Mouse (Mus musculus) megakaryocyte, adult 5-6 weeks (primary cell): ENCODE measurements around the gene Rrp36. TPM values are rescaled to one million over a fixed set of nuclear protein-coding genes. Genes with fewer than 3 reads are reported as not detected.

Experiments
- ATAC-seq: 2 replicates; pipeline ENCODE4 v1.8.0; 2016; ENCODE audit warnings: mild to moderate bottlenecking, inconsistent platforms; ENCODE audit not compliant: poor library complexity, severe bottlenecking
- total RNA-seq, 2 experiments: library from RNA; stranded (forward) in 1 of 2; stranded (reverse) in 1 of 2; fragments of 153-499, 151-499 nt in 1 of 2; fragments of 221-1000, 200-1000 nt in 1 of 2; gene quantifications; 2 replicates each; pipeline versions ENCODE4 v1.2.3 to v1.2.4; 2015 to 2017

The Rrp36 gene
- total RNA-seq, 2 experiments from 2014 or later: 9.6 to 75.0 TPM

DNA sequence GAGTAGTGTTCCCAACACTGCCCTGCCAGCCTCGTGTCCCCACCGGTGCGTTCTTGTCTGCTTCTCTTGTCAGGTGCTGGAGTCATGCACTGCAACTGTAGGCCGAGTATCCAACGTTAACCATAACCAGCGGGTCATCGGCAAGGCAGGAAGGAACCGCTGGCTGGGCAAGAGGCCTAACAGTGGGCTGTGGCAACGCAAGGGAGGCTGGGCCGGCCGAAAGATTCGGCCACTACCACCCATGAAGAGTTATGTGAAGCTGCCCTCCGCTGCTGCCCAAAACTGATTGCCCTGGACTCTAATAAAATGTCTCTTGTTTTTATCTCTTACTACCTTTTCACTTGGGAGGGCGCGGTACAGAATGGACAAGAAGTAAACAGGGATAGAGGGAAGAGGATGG, 24.3 kb downstream of the Rrp36 start:
- ATAC-seq: no peak

- ATAC-seq: no peak
These were observed 25.7 kb downstream of the Rrp36 start for GRCm38 (mm10) chr17:46648436-46648835.

GRCm38 (mm10) chr17:46647279-46647678, 26.9 kb downstream of the Rrp36 start:
- no peak for ATAC-seq

GRCm38 (mm10) chr17:46646322-46646662, 27.9 kb downstream of the Rrp36 start:
- ATAC-seq: no peak

- ATAC-seq: peak; percentile 89
These were observed 28.4 kb downstream of the Rrp36 start, which contains the start of the genes Klc4 and Mrpl2 for GRCm38 (mm10) chr17:46645561-46646321. TSS of gene Klc4 (minus strand) at chr17:46646022. TSS of gene Mrpl2 (plus strand) at chr17:46646229.

GRCm38 (mm10) chr17:46644916-46645475, 29.2 kb downstream of the Rrp36 start:
- ATAC-seq: peak; percentile 28; the same call in 1 of the 2 replicates

DNA sequence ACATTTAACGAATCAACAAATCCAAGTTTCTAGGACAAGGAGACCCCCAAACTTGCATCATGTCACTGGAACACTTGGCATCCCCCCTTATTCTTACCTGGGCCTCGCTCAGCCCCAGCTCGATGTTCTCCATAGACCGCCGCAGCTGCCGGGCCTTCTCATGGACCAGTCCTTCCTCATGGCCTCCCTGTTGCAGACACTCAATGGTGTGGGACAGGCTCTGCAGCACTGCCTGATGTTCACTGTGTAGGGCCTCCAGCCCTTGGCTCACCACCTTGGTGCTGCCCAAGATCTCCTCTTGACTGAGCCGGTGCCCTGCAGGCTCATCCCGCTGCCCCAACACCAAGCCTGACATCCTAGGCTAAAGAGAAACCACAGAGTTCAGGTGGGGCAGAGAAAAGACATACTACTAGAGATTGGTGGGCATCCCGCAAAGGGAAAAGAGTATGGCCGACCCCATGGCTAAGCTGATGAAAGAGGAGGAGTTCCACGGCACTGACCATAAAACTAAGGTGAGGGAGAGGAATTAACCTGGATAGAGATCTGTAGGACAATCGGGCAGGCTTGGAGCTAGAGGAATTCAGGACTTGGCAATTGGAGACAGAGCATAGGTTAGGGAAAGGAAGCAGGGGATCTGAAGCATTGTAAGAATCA, 29.9 kb downstream of the Rrp36 start:
- no peak for ATAC-seq

GRCm38 (mm10) chr17:46642060-46642459, 32.1 kb downstream of the Rrp36 start:
- no peak for ATAC-seq

GRCm38 (mm10) chr17:46639929-46640328, 34.2 kb downstream of the Rrp36 start:
- ATAC-seq: peak; percentile 58; the same call in 1 of the 2 replicates

DNA sequence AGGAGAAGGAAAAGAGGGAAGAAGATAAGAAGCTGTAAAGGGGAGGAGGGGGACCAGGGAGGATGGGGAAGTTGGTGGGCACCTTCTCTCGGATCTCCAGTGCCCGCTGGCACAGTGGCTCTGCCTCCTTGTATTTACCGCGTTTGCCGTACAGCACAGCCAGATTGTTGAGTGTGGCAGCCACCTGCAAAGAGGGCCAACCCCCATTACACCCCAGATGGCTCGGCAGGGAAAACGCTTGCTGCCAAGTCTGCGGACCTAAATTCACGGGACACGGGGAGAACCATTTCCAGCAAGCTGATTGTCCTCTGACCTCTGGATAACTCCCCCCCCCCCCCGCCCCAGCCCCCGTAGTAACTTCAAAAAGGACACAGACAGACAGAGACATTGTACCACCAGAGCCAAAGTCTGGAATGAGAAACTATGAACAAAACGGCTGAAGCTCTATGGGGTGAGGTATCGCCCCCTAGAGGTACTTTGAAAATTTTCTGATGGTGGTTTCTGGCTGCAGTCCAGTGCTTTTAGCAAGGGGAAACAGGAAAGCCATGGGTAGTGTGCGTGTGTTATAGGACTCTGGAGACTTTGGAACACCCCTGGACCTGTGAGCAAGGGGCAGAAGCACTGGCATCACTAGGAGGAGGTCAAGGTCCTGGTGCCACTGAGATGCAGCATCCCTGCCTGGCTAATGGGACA, 37.2 kb downstream of the Rrp36 start:
- ATAC-seq: peak; percentile 72

DNA sequence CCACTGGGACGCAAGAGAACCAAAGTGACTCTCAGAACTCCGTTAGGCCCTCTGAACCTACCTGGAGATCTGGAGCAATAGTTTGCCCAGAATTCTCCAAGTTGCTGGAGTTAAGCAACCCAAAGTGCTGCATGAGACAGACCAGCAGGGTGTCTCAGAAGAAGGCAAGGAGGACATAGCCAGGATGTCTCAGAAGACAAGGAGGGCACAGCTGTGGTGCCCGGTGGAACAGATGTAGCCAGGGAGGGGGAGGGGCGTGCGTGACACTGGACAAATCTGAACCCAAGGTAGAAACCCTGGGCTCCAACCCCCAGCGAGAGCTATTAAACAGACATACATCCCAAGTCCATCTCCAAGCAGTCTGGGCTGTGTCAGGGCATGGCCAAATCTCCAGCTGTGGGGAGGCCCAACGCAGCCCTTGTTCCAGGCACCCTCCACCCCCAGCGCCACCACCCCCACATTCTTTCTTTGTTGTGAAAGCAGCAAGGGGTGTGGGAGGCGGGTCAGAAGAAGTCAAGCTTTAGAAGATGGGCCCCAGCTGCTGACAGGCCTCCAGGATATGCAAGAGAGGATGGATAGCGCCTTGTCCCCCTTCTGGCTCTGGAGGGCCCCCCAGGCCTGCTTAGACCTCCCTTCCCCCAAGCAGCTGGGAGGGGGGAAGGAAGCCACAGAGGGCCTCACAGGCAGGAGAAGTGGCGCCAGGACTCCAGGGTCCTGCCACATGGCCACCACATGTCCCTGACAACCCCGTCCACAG, 44.3 kb downstream of the Rrp36 start:
- no peak for ATAC-seq

- 0 out of 2 replicates have a peak, but pooled peaks have one; percentile 20 for ATAC-seq
These were observed 45.1 kb downstream of the Rrp36 start, which contains the start of gene Ptk7 for GRCm38 (mm10) chr17:46628791-46629684. TSS of gene Ptk7 (minus strand) at chr17:46629504.

DNA sequence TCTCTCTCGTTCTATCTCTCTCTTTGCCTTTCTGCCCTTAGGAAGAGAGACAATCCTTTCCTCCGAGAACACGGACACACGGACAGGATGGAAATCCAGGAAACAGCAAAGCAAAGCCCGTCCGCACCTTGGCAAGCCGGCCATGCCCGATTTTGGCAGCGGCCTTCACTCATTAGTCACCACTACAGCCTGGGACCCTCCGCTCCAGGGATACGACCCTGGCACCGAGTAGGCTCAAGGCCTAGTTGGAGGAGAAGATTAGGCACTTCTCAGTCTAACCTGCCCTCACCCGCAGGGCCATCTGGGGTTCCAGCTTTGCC, 45.7 kb downstream of the Rrp36 start:
- no peak for ATAC-seq

- no peak for ATAC-seq
These were observed 46.7 kb downstream of the Rrp36 start for GRCm38 (mm10) chr17:46627409-46627808.

DNA sequence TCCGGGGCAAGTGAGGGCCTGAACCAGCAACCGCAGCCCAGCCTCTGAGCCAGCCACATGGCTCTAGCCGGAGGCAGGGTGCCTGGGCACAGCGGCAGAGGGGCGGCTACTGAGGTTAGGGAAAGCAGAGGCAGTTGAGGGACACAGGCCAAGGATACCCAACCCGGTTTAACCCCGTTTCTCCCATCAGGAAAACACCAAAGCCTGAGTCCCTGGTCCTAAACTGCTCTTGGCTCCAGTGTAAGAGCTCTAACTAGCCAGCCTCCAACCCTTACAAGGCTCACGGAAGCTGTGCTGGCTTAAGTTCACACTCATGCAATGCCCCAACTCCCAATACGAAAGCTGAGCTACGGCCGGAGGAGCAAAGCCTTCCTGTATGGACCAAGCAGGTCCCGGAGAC, 49.6 kb downstream of the Rrp36 start:
- ATAC-seq: no peak

DNA sequence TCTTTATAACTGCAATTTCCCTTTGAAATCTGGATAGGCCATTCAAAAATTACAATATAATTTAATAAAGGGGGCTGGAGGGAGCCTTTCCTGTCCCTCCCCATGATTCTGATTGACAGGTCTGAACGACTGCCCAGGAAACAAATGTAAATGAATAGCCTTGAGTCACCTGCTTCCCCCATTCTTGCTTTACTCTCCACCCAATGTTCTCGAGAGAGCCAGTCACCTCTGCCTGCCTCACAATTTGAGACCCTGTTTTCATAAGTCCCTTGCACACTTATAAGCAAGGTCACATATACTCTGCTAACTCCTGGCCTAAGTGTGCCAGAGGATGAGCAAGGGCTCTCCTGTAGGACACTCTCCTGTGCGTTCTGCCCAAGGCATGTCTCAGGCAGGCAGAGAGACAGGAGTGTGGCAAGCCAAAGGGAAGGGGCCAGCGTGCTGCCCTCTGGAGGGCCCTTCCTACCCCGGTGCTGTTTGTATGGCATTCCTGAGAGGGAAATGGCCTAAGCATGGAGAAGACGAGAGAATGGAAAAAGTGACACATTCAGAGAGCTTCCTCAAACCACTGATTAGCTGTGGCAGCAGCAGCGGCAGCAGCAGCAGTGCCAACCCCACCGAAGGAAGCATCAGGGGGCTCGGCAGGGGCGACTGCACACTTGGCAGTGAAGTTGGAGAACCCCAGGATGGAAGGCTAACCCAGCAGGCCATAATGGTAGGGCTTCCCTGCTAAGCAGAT, 50.2 kb downstream of the Rrp36 start:
- peak; percentile 30; the same call in 1 of the 2 replicates for ATAC-seq

GRCm38 (mm10) chr17:46622269-46622668, 51.9 kb downstream of the Rrp36 start:
- 0 out of 2 replicates have a peak, but pooled peaks have one; percentile 38 for ATAC-seq

- ATAC-seq: no peak
These were observed 52.8 kb downstream of the Rrp36 start for GRCm38 (mm10) chr17:46621324-46621723.
